Comparison of ENCODE assay signal across 7 mouse cellular contexts in the genomic region with DNA sequence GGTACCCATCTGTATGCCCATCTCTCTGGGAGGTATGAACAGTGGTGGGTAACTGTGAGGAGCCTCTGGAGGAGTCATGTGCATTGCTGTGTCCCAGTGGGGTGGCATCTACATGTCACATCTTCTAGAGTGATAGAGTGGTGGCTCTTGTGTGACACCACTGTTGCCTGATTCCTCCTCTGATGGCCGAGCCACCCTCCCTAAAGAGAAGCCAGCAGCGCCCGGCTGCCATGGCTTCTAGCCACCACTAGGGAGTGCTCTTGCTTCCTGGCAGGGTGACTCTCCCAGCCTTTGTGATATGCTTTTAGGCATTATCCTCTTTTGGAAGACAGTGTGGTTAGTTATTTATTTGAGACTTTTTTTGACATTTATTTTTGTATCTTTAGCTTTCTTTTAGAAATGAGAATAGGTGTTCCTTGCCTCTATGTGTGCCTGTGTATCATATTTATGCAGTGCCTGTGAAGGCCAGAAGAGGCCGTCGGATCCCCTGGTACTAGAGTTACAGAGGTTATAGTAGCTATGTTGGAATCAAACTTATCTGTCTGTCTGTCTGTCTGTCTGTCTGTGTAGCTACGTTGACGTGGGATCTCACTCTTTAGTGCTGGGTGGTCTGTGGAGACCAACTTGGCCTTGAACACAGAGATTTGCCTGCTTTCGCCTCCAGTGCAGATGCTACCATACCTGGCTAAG. TPM values are rescaled to one million over a fixed set of nuclear protein-coding genes. Genes with fewer than 3 reads are reported as not detected.
DNase-seq lines count a peak whose midpoint lies in the region; ATAC-seq lines count a peak whose summit lies in the region.

No protein-coding gene starts in this region.

- DNase-seq in T-cell, adult 2 months (ENCODE audit: low spot score) = peak; percentile 63
- peak; percentile 69 for DNase-seq in cerebellum, adult 9-11 months
- DNase-seq in frontal cortex, postnatal 36 days (ENCODE audit: low spot score in 2 of 2) = peak; percentile 78 to 85
- DNase-seq in left cerebral cortex, postnatal 10 days (ENCODE audit: extremely low spot score in 1 of 2, low spot score in 2 of 2) = peak; percentile 66 to 79
- DNase-seq in mesoderm, embryonic 11.5 days (ENCODE audit: low read depth, low spot score) = peak; percentile 69
- peak; percentile 80 for DNase-seq in right cerebral cortex, postnatal 14 days

- peak; percentile 52 for ATAC-seq in inflammation-experienced regulatory T-cells, adult 6 months

- intact Hi-C loops in left cerebral cortex, postnatal 10 days (cut with DNase I) = loop anchor here (5.0 kb wide), 1 partner anchor 60 kb away; a partner anchor contains a TSS

RNA-seq across cellular contexts. Expression of a gene that starts 25.9 kb away (rescaled TPM):
- 10 to 100 TPM in 1 of 3 experiments, 1 to 10 TPM in 2; 3.6 to 21.4 (median 4.8) TPM for polyA plus RNA-seq in inflammation-experienced regulatory T-cells, adult 6 months (2017; shearing (Covaris generic))
- total RNA-seq in left cerebral cortex, postnatal 10 days (2021) = 10 to 100 TPM; 15.6 to 17.8 TPM

RNA-seq across cellular contexts. Expression of a gene that starts 58.4 kb away (rescaled TPM):
- polyA plus RNA-seq in inflammation-experienced regulatory T-cells, adult 6 months (2017; shearing (Covaris generic)) = 10 to 100 TPM; 40.5 to 69.7 (median 54.7) TPM
- total RNA-seq in left cerebral cortex, postnatal 10 days (2021) = 100 to 1,000 TPM; 125 to 127 TPM

Comparison
In these comparisons a context has a peak if more than half of its experiments do, and no peak if none do; other contexts are left out.
1. Peak in every context shown above with its lines: DNase-seq and ATAC-seq.